Mouse (Mus musculus) cerebellum, adult (tissue): Measurements from ENCODE around the gene Lipc.
"Not testable (repeated sequence)": the region's sequence is repeated elsewhere in the genome, so short reads cannot be mapped to it uniquely, and the experiment has no call there.

Source experiments
- ATAC-seq: cut with Nextera tagmentation; 2 replicates; pipeline ENCODE4 v1.9.2; 2017; ENCODE audit warnings: mild to moderate bottlenecking, moderate library complexity, mixed read lengths; ENCODE audit not compliant: insufficient number of reproducible peaks, low FRiP score, low TSS enrichment

Gene Lipc

DNA sequence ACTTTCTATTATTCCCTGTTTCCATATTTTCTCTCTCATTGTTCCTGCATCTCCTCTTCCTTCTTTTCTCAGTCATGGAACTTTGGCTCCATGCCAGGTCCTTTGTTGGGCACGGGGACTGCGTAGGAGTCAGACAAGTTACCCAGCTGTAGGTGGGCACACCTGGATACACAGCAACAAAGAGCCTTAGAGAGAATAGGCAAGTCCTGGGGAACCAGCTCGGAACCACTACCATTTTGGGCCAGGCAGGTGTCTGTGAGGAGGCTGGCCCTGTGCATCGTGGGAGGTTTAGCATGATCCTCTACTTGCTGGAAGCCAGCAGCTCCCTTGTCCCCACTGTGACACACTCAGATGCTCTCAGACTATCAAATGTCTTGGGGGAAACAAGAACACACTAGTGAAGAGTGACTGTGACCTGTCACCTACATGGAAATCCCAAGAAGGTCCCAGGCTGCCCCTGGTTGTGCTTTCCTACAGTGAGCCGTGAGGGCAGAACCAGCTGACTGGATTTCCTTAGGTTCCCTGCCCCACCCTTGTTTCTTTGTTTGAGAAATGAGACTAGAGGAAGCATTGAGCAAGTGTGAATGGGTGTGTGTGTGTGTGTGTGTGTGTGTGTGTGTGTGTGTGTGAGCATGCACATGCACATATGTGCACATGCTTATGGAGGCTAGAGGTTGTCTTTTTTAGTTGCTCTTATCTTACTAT, 82.7 kb downstream of the Lipc start:
- no peak for ATAC-seq

DNA sequence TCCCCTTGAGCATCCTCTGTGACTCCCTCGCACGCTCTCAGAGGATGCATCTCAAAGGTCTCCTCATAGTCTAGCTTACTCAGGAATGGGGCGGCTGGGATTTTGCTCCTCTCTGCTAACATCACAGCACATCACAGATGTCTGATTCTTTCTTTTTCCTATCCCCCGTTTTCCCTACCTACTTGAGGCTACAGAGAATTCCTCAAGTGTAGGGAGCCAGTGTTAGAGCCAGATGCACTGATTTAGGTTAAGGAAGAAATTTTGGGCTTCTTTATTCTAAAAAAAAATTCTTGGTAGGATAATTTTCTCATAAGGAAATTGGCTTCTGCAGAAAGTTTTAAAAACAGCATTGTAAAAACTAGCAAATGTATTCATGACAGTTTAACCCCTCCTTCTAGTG, 84.6 kb downstream of the Lipc start:
- no peak for ATAC-seq

DNA sequence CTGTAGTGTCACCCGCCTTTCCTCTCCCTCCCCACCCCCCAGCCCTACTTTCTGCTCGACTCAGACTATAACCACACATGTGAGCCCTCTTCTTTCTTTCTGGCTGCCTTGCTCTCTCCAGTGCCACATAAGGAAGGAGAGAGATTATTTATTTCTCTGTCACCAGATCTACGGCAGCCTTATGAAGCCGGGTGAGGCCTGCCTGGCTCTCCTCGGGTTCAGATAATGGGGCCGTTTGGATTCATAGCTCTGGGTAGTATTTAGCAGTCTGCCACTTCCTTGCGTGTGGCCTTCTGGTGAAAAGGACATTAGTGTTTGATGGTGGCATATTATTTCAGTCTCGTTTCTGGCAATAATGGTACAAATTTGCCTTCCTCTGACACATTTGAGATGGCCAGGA, 88.0 kb downstream of the Lipc start:
- ATAC-seq = no peak

DNA sequence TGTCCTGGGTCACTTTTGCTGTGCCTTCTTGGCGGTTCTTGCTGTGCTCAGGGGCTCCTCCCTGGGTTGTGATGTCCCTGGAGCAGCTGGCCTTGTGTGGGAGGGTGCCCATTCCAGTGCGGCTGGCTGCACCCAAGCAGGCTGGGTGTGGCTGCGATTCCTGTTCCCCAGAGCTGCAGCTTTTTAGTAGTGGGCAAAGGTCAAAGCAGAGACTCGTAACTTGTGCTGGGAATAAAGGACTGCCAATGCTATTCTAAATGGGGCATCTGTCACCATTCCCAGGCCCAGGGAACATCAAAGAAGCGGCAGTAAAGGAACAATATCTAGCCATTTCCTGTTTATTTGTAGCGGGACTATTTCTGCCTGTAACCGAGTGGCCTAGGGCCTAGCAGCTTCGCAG, 88.7 kb downstream of the Lipc start:
- ATAC-seq = no peak

DNA sequence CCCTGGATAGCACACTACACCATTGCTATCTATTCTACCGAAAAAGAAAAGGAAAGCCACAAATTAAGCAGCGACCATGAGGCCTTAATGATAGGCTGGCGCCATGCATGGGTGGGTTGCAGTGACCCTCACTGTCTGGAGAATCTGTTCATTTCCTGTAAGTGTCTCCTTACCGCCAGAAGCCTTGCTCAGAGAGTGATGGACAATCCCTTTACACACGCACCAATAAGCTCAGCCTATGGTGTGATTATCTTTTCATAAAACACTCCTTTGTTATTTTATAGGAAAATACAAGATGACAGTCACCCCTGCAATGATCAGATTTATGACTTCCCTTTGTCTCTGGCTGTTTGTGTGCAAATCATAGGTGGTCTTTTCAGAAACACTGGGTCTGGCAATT, 92.8 kb downstream of the Lipc start:
- ATAC-seq = no peak

DNA sequence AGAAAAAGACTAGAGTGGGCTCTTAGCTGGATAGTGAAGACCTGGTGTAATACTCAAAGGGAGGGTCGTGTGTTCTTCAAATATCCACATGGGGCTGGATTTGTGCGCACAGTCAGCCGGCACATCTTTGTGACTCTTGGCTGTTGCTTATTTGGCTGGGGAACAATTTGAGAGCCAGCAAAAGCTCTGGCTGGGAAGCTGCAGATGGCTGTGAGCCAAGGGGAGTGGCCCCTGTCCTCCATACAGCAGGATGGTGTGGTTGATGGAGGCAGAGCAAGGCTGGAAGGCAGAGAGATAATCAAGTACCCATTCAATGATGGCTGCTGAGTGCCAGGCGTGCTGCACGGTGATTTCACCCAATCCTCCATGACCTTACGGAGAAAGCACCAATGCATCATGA, 96.2 kb downstream of the Lipc start:
- ATAC-seq = no peak

DNA sequence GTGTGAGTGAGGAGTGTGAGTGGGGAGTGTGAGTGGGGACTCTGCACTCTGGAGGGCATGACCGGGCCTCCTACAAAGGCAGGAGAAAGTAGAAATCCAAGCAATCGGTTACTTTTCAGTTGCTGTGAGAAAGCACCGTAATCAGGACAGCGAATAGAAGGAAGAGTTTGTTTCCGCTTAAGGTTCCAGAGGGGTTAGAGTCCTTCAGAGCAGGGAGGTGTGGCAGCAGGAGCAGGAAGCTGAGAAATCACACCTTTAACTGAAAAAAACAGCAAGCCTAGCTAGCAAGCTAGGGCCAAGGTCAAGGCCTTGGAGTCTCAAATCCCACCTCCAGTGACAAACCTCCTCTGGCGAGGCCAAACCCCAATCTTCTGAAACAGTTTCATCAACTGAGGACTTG, 97.1 kb downstream of the Lipc start:
- ATAC-seq = no peak

DNA sequence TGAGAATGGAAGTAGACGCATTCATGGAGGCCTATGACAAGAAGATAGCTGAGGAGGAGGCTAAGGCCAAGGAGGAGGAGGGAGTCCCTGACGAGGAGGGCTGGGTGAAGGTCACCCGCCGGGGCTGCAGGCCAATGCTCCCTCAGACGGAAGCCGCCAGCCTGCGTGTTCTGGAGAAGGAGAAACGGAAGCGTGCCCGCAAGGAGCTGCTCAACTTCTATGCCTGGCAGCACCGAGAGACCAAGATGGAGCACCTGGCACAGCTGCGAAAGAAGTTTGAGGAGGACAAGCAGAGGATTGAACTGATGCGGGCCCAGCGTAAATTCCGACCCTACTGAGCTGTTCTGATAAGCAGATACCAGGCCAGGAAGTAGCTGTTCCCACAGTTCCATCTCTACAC, 98.9 kb downstream of the Lipc start:
- not testable (repeated sequence) for ATAC-seq

DNA sequence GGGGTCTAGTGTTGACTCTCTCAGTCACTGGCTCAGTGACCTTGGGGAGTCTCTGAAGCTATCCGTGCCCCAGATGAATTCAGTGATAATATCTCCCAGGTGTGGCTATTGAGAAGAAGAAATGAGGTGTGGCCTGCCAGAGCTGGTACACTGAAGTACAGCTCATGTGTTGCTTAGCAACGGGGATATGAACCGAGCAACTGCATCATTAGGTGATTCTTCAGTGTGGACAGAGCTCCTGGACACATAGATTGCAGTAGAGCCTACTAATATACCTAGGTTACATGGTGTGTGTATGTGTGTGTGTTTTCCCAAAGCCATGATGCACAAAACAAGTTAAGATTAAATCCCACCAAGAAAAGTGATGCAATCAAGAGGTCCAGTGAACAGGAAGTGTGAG, 100.5 kb downstream of the Lipc start:
- ATAC-seq = no peak

DNA sequence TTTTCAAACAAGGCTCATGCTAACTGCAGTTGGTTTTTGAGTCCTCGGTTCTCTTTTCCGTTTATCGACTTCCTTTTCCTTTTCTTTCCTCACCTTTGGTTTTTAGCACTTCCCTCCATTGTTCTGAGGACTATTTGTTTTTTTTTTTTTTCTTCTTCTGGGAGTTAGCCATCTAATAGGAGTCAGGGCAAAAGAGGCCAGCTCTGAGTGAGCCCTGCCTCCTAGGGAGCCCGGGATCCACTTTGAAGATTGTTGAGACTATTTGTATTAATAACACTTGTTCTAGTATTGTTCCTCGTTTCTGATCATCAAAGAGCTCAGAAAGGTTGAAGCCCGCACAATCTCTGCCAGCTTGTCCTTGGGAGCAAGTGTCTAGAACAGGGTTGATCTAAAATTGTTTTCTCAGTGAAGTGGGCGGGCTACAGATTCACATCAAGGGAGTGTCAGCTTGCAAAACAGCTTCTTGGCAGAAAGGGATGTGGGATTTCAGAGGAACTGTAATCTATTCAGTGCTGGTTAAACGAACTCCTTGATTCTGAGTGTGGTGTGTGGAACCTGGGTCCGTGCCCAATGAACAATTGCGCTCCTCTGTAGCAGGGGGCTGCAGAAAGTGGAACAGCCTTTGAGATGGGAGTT, 103.8 kb downstream of the Lipc start:
- ATAC-seq = no peak

DNA sequence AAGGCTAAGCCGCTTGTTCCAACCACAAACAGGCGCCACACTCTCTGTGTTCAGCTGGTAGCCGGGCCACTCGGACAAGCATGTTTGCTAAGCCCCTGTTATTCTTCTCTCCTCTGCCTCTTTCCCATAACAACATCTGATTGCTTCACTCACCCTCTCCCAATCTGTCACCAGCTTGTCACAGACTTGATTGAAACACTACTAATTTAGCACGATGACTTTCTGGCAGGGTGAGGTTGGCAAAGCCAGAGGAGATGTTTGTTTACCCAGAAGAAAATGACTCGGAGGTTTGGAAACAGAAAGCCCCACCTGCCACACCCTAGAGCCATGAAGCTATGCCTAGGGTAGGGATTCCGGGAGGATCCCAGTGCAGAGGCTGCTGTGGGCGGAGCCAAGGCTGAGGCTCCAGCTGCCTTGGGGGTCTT, 104.4 kb downstream of the Lipc start:
- ATAC-seq = no peak

DNA sequence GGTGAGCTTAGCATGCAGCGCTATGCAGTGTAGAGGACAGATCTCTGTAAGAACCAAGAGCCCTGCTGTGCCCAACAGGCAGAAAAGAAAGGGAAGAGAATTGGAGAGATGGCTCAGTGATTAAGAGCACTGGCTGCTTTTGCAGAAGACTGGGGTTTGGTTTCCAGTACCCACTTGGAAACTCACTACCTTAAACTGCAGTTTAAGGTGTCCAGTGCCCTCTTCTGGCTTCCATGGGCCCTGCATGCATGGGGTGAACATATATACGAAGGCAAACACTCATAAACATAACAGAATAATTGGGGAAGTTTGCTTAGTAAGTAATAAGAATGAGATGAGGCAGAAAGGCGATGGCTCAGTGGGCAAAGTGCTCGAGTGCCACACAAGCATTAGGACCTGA, 108.8 kb downstream of the Lipc start:
- ATAC-seq = no peak

DNA sequence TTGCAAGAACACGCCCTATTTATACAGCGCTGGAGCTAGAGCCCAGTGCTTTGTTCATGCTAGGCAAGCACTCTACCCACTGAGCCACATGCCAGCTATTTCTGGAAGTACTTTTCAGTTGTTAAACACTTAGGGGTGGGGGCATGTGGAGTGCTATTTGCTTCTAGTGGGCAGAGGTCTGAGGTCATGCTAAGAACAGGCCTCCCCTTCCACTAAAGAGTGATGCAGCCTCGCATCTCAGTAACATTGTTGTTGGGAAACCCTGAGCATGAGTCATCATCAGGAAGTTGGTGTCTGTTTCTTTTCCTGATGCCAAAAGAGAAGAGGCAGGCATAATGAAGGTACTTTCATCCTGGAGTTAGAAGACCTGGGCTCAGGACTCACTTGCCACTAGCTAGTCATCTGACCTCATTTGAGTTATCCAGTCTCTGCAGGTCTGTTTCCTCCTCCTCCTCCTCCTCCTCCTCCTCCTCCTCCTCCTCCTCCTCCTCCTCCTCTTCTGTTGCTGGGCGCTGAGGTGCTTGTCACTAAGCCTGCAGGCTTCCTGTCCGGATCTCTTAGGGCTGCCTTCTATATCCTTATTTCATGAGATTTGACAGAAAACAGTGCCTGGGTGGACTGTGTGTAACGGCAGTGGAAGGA, 109.6 kb downstream of the Lipc start:
- no peak for ATAC-seq

DNA sequence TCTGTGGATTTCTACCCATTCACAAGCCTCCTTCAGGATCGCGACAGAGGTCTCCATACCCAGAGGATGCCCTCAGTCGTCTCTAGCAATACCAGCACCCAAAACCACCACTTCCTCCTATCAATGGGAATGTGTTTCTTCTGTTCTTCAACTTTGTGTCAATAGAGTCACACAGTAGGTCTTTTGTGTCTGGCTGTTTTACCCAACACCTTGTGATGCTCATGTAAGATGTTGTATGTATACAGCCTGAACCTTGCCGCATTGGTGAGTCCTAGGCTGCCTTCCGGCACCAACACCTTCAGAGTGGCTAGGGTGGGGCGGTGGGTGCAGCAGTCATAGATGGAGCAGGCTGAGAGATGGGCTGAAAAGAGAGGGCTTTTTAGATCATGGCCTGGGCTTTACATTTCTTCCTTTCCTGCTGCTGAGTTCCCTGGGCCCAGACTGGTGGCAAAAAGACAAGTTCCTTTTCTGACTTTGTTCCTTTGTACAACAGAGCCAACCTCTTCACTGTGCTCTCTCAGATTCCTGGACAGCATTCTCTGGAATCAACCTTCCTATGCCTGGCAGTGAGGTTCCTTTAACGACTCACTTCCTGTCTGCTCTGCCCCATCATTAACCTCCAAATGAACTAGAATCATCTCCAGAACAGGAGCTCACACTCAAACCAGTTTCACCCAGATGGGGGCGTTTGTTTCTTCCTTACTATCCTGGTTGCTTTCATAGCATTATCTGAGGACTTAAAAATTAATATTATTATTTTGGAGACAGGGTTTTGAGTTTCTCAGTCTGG, 110.4 kb downstream of the Lipc start:
- no peak for ATAC-seq

DNA sequence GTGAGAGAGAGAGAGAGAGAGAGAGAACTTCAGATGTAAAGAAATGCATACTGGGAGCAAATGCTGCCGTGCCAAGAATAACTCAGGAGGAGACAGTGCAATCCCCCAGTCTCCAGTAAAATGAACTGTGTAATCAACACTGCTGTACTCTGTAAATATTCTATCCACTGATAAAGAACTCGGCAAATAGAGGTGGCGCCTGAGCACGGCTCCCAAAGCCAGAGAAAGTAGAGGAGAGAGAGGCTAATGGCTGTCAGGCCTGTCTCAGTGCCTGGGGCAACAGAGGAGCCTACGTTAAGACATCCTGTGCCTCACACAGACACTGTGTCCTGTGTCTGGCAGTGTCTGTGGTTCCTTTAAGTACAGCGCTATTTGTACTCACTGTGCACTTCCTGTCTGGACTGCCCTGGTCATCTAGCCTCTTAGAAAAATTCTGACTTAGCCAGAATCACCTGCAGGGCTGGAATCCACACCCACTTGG, 111.1 kb downstream of the Lipc start:
- ATAC-seq = no peak

DNA sequence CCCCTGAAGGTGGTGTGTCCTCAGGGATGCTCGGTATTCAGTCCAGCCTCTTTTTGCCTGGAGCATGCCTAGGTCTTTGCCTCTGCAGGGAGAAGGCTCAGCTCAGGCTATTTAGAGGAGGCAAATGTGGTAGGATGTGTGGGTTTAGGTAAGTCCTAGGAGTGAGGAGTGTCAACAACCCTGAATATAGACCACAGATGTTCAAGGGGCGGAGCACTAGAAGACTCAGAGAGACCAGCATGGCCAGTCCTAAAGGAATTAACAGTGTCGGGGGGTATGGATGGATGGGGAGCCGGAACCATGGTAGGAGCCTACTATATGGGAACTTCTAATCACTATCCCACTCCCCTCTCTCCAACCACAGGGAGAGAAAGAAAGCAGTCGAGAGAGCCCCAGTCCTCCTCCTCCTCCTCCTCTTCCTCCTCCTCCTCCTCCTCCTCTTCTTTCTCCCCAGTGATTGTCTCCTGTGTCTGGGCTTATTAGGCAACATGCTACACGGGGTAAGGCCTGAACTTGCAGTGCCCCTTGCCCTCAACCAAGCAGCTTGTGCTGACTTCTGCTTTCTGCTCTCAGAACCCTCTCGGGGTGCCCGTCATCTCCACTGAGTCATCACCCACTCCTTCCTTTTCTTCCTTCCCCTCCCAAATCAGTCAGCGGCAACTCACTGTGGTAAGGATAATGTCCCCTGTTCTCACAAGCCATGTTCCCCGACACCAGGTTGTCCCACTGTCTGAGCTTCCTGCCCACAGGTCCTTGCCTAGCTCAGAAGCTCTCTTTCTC, 113.7 kb downstream of the Lipc start:
- no peak for ATAC-seq

DNA sequence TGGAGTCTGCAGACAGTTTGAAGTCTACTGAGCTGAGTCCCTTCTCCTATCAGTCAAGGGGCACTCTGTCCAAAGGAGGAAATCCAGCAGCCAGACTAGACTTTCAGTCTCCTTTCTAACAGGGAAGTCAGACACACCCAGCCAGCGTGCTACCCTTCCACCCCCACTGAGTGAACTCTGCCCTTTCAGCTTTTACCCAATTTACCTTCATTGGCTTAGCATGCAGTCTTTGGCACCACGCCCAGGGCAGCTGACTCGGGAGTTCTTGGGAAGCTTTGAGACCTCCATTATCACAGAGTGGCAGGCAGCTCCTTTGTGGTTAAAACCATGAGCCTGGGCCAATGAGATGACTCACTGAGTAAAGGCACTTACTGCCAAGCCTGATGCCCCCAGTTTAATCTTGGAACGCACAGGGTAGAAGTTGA, 117.3 kb downstream of the Lipc start:
- ATAC-seq = no peak

DNA sequence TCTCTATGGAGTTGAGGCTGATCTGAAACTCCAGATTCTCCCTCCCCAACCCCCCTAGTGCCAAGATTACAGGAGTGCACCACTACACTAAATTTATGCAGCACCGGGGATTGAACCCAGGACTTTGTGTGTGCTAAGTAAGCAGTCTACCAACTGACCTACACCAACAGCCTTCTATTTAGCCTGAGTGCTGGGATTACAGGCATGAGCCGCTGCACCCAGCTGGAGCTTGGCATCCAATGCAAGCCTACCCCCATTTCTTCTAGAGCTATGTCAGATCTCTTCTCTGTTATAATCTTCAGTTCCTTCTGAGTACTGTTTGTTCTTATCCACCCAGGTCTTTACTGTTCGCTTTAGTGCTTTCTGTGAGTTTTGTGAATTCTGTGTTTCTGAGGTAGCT, 117.8 kb downstream of the Lipc start:
- no peak for ATAC-seq

DNA sequence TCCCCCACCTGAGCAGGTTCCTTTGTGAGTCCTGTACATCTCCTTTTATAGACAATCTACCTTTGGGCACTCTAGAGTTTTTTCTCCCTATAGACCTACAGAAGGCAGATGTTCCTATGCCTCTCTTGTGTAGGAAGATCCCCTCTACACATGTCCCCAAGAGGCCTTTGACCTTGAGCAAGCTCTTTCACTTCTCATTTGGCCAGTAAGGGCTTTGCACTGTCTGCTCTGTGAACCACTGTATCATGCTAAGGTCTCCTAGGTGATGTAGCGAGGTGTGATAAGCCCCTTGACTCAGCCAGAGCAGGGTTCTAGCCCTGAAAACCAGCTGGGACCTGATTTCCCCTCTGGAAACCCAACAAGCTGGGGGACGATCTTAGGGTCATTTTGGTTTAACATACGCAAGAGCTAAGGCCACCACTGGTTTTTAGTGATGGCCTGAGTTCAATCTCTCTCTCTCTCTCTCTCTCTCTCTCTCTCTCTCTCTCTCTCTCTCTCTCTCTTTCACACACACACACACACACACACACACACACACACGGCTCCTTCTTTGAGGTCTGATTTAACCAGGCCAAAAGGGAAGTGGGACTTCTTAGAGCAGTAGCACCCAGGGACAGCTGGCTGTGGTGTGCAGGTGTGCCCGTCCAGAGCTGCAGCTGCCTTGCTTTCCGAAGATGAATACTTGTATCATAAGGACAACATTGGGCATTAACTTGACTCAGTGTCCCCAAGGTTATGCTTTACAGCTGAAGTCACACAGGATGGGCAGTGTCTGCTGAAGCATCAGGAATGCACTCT, 118.7 kb downstream of the Lipc start:
- no peak for ATAC-seq
